Mouse (Mus musculus): ENCODE data around the gene Serinc1.

- peak; percentile 59; the same call in 1 of the 2 replicates for TF ChIP-seq CTCF (IDR thresholded peaks at IDR 0.05; ENCODE audit: borderline replicate concordance, control insufficient read depth, extremely low read depth, insufficient read depth, low read length, poor library complexity)
- TF ChIP-seq POLR2A (IDR thresholded peaks at IDR 0.05; ENCODE audit: control insufficient read depth, extremely low read depth, insufficient read depth, low read length, poor library complexity): peak; percentile 80
These were observed at the start of gene Serinc1 for GRCm38 (mm10) chr10:57532218-57533101.

Data from thymus, adult 2 months (tissue).